Mouse (Mus musculus) spleen, adult 18-20 months (tissue): ENCODE data around the gene Svep1.

ENCODE experiments used
- DNase-seq, 2 experiments: peaks; one replicate each; pipeline ENCODE4 v3.0.0; 2022; ENCODE audit warnings: mixed read lengths in 2 of 2

Gene Svep1

DNA sequence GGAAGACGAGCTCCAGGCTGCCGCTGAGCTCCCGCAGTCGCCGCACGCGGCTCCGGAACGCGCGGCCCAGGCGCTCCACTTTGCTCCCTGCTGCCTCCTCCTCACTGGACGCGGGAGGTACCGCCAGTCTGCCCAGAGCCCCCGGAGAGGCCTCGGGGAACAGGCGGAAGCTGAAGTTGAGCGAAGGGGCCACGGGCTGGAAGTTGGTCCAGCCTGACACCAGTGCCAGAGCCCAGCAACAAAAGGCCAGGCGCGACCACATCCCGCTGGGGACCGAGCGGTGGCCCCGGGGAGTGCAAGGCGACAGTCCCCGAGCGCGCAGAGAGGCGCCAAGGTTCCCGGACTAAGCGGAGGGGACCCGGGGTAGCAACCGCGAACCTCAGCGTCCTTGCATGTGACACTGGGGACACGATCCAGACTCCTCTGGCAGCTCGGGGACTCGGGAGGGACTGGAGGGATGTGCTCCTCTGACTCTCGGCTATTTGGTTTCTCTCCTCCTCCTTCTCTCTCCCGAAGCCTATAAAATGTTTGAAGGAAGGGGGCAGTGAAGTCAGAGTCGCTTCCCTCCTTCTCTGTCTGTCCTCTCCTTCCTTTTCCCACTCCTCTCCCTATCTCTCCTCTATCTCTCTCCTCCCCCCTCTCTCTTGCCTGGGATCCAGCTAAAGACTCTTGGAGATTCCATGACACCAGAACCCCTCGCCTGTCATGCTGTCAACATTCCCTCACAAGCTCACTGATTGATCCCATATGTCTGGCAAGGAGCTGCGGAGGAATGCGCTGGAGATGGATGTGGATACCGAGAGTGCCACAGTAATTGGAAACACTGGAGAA lies at the start of gene Svep1:
Gene Svep1 (minus strand): TSS at position 745 of the 831 bp plus-strand sequence.
- DNase-seq: no peak

DNA sequence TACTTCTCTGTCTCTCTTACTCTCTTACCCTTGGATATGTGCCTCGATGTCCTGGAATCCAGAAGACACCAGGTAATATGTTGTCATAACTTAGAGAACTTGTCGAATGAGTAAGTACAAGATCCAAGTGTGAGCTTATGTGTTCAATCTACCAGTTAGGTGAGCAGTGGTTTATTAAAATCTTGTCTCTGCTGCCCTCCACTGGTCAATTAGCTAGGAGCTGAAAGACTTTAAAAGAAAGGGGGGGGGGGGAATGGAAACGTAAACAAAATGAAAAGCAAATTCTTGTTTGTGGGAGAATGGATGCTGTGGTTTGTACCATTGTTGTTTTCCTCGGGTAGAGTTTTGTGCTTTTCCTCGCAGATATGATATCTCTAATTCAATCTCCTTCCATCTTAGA lies 46.8 kb upstream of the Svep1 start:
- no peak for DNase-seq

DNA sequence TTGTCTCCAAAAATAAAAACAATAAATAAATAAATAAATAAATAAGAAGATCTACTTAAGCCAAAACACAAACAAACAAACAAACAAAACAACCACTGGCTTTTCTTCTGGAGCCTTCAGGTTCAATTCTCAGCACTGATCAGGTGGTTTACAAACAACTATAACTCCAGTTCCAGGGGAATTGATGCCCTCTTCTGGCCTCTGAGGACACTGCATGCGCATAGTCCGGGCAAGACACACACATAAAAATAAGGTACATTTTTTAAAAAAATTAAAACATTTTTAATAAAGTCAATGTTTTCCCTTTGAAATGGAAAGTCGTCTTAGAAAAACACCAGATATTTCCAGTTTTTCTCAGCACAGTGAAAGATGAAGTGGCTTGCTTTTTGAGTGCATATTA lies 45.7 kb upstream of the Svep1 start:
- DNase-seq: no peak

DNA sequence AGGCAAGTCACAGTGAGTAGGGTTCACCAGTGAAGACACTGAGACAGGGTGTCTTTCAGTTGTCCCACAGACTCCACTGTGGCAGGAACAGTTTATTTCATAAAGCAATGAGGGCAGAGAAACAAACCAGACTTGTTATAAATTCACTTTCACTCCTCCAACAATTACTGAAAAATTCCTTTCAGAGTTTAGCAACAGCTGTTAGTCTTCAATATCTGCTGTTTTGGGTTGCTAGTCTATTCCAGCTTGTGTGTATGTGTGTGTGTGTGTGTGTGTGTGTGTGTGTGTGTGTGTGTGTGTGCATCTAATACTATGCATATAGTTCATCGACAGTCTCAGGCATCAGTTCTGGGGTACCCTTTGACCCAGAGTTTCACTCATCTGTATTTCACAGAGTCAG lies 38.9 kb upstream of the Svep1 start:
- no peak for DNase-seq

GRCm38 (mm10) chr4:58240416-58240815 lies 33.8 kb upstream of the Svep1 start:
- DNase-seq: no peak

- DNase-seq: no peak
These were observed 29.2 kb upstream of the Svep1 start for GRCm38 (mm10) chr4:58235828-58236227.

- no peak for DNase-seq
These were observed 16.8 kb upstream of the Svep1 start for GRCm38 (mm10) chr4:58223499-58223898.

- DNase-seq: no peak
These were observed 4.7 kb upstream of the Svep1 start for GRCm38 (mm10) chr4:58211374-58211773.

DNA sequence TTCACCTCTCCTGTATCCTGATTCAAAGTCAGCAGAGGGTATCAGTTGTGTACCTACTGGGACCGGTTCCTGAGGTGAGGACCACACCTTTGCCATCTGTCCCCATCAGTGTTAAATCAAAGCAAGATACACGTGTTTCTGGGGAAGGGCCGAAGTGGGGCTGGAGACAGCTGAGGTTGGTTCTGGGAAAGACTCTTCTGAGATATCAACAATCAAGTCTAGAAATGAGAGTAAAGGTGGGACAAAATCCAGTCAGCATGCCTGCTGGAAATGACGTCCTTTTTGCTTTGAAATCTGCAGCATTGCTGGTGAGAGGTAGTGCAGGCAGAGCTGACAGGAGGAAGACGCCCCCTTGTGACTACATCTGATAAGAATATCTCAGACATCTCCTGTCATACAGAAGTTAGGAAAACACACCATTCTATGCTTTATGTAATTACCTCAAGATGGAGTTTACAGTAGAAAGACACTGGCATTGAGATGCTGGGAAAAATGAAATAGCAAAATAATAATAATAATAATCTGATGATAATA lies 4.0 kb upstream of the Svep1 start:
- DNase-seq: no peak

DNA sequence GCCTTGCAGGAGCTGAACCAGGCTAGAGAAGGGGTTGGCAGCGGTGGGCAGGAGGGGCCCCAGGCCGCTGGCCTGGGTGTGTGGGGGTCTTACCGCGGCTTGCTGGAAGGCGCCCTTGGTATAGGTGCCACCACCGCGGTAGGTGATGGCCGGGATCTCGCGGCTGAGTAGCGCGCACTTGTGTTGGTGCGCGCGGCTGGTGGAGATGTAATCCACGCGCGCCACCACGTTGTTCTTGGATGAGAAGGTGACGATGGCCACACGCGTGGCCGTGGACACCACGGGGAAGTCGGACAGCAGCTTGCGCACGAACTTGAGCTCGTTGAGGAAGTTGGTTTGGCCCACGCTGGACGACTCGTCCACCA lies 927 bp downstream of the Svep1 start:
- no peak for DNase-seq

- no peak for DNase-seq
These were observed 5.0 kb downstream of the Svep1 start for GRCm38 (mm10) chr4:58201703-58202102.

DNA sequence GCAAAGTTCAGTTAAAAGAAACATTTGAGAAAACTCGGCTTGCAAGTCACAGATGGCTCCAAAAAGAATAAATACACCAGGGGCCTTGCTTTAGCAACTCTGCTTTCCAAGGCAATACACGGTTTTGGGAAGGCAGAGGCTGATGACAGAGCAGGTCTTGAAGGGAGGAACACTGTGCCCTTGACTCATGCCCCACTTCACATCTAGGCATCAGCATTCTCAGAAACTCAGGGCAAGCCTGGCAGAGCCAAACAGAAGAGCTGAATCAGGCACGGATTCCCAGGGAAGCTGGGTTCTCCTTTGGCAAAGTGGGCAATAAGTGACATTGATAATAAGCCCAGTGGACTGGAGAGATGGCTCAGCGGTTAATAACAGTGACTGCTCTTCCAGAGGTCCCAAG lies 5.8 kb downstream of the Svep1 start:
- no peak for DNase-seq

GRCm38 (mm10) chr4:58197230-58197629 lies 9.4 kb downstream of the Svep1 start:
- DNase-seq: no peak

DNA sequence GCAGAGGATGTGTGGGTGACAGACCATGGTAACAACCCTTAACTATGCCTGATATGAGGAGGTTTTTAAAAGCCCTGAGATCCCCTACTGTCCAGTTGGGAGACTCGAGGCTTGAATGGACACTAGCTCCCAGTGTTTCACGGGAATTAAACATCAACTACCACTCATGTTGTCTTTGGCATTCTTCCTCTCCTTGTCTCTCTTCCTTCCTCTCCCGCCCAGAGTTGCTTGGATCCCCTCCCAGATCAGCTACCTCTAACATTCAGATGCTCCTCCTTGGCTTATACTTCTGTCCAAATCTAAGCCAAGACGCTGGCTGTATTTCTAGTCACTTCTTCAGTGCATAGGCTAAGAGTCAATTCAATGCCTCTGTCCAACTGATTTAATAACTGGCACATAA lies 9.9 kb downstream of the Svep1 start:
- DNase-seq: no peak

GRCm38 (mm10) chr4:58195936-58196335 lies 10.7 kb downstream of the Svep1 start:
- DNase-seq: no peak

GRCm38 (mm10) chr4:58189281-58189680 lies 17.4 kb downstream of the Svep1 start:
- no peak for DNase-seq

DNA sequence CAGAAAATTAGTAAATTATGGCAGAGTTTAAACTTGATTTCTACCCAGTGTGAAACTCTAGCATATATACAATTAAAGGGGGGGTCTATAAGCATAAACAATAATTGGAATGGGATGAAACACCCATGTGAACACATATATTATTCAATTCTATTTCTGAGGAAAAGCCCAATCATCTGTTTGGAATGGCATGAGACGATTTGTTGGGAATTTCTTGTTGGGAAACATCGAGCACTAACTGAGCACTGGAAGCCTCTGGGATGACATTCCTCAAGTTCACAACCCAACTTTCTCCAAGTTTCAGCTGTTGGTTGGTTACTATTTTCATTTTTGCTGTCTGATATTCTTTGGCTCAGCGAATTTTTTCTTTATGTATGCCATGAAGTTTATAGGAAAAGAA lies 21.3 kb downstream of the Svep1 start:
- no peak for DNase-seq

- no peak for DNase-seq
These were observed 21.8 kb downstream of the Svep1 start for GRCm38 (mm10) chr4:58184681-58185341.

- no peak for DNase-seq
These were observed 22.8 kb downstream of the Svep1 start for GRCm38 (mm10) chr4:58183897-58184296.

GRCm38 (mm10) chr4:58178489-58178888 lies 28.2 kb downstream of the Svep1 start:
- DNase-seq: no peak

DNA sequence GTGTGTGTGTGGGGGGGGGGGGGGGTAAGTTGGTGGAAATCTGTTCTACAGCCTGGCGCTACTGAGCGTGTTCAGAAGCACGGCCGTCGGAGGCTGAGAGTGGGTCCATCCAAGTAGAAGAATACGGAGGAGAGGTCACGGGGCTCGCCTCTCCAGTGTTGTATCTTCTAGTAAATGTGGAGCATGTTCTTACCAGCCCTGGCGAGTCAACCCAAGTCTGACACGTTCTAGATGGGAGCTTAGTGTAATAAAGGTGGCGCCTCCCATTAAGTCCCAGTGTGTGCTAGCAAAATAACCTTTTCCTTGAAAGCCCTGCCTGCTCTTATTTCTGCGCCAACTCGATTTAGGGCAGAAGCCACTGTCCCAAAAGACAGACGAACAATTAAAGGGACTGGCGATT lies 29.4 kb downstream of the Svep1 start:
- DNase-seq: no peak

DNA sequence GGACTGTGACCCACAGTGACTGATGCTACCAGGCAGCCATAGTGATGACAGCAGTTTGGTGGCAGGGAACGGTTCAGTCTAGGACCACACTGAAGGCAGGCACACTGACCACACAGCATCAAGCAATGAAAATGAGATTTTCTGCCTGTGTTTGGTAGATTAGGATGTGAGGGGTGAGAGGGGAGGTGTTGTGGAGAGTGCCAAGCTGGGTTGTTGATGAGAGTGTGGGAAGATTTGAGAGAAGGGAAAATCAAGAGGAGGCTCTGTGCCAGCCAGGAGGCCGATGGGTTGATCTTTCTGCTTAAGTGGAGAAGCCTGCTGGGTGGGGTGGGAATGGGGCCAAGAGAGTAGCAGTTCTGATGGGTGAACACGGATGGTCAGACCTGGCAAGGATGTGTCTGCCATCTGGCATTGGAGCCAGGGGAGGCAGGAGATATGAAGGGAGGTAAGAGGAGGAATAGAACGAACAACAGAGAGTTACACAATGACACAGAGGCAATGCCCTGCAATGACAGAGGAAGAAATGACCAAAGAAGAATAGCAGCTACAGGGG lies 32.1 kb downstream of the Svep1 start:
- no peak for DNase-seq

DNA sequence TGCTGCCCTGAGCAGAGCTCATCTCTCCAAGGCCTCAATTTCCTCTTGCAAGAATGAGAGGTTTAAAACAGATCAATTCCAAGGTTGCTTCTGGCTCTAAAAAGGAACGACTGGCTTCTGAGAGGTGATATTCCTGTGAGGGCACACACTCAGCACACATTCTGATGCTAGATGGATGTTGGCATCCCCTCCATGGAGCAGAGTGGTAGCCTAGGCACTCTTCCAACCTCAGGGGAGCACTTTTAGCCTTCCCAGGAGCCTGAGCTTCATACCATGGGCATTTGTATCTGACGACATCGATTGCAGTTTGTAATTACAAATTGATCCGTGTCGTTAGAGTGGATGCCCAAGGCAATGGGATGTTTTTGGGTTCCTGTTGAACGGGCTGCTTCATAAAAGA lies 33.3 kb downstream of the Svep1 start:
- no peak for DNase-seq

DNA sequence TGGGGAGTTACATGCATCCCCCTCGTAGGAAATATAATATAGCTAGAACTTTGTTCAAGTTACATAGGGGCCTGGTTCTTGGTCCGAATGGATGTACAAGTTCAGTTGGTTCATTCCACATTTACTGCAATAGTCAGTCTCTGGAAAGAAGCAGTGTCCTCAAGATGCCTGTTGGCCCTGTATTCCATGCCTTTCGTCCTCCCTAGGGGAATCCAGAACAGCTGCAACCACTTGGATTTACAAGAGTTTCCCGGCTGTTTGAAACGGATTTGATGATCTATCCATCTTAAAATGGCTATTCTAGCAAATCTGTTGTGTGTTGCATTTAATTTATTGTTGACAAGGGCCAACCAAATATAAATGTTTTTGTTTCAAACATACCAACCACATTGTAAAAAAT lies 36.2 kb downstream of the Svep1 start:
- no peak for DNase-seq
